Mouse (Mus musculus) ES-Bruce4 (cell line): Measurements from ENCODE around the gene Fndc3b. TPM values are rescaled to one million over a fixed set of nuclear protein-coding genes. Genes with fewer than 3 reads are reported as not detected.

ENCODE experiments used
- H3K27ac ChIP-seq: 2 replicates; pipeline ENCODE4 v1.5.1; 2012; ENCODE audit warnings: low read length, inconsistent platforms; ENCODE audit not compliant: insufficient read depth
- H3K27me3 ChIP-seq: 2 replicates; pipeline ENCODE4 v1.6.1; 2012; ENCODE audit warnings: mild to moderate bottlenecking, low read length, inconsistent platforms; ENCODE audit not compliant: control insufficient read depth, poor library complexity, insufficient read depth, severe bottlenecking
- H3K36me3 ChIP-seq: 2 replicates; pipeline ENCODE4 v1.6.1; 2012; ENCODE audit warnings: inconsistent platforms, mild to moderate bottlenecking, low read length, moderate library complexity; ENCODE audit not compliant: control insufficient read depth, poor library complexity, insufficient read depth, severe bottlenecking
- H3K4me1 ChIP-seq: one replicate; pipeline ENCODE4 v1.8.1; 2011; ENCODE audit warnings: low read length; ENCODE audit not compliant: control insufficient read depth, insufficient read depth
- H3K4me3 ChIP-seq: 2 replicates; pipeline ENCODE4 v1.5.1; 2011; ENCODE audit warnings: low read depth, mild to moderate bottlenecking, low read length
- H3K9ac ChIP-seq: 2 replicates; pipeline ENCODE4 v1.6.1; 2012; ENCODE audit warnings: low read depth, mild to moderate bottlenecking, inconsistent platforms; ENCODE audit not compliant: poor library complexity, severe bottlenecking
- H3K9me3 ChIP-seq: replicated peaks from 2 replicates; pipeline ENCODE4 v1.6.1; 2012; ENCODE audit warnings: mild to moderate bottlenecking, low read length, inconsistent platforms; ENCODE audit not compliant: control insufficient read depth, poor library complexity, insufficient read depth, severe bottlenecking
- CTCF ChIP-seq: IDR thresholded peaks from one replicate; pipeline ENCODE4 v1.8.1; 2011; ENCODE audit warnings: low read depth, low read length
- EP300 ChIP-seq: IDR thresholded peaks from 2 replicates; pipeline ENCODE4 v1.6.1; 2011; ENCODE audit warnings: low read depth, low read length; ENCODE audit not compliant: insufficient read depth
- POLR2A ChIP-seq: IDR thresholded peaks from one replicate; pipeline ENCODE4 v1.8.1; 2011; ENCODE audit warnings: low read length; ENCODE audit not compliant: insufficient read depth
- polyA plus RNA-seq: library from polyadenylated mRNA; stranded (reverse); fragments of >200 nt; gene quantifications from 2 replicates; pipeline ENCODE4 v1.2.4, GENCODE M21; 2011; ENCODE audit warnings: low read depth; ENCODE audit not compliant: missing spikeins, insufficient read depth, insufficient read length

Gene Fndc3b
- polyA plus RNA-seq, 1 experiment, result 36.7 TPM

DNA sequence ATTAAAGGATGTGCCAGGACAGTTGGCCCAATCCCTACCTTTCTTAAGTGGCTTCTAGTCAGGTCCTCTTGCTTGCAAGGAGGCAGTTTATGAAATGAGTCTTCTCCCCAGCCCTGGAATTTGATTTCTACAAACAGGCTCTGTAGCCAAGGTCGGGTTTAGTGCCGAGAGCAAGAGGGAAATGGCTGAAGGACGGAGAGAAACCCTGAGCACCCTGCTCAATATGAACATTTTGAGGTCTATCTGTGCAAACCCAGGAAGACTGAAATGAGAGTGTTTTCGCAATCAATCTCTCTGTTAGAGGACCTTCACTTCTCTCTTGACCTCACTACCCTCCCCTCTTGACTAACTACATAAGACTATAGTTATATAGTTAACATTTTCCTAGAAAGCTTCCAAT, 105.5 kb downstream of the Fndc3b start:
- no peak overlapping the region for H3K4me3 ChIP-seq
- no peak for TF ChIP-seq EP300
- TF ChIP-seq POLR2A, result no peak
- no peak for TF ChIP-seq CTCF
- H3K36me3 ChIP-seq, result no peaks in the 10 kb centered on the region
- H3K27ac ChIP-seq, result no peak overlapping the region
- no peaks in the 10 kb centered on the region for H3K4me1 ChIP-seq
- no peaks in the 10 kb centered on the region for H3K9me3 ChIP-seq
- no peak overlapping the region for H3K9ac ChIP-seq
- H3K27me3 ChIP-seq, result no peaks in the 10 kb centered on the region

GRCm38 (mm10) chr3:27605081-27605480, 106.0 kb downstream of the Fndc3b start:
- no peaks in the 10 kb centered on the region for H3K36me3 ChIP-seq
- H3K4me1 ChIP-seq, result no peaks in the 10 kb centered on the region
- H3K9me3 ChIP-seq, result no peaks in the 10 kb centered on the region
- no peak overlapping the region for H3K9ac ChIP-seq
- no peak overlapping the region for H3K27ac ChIP-seq
- TF ChIP-seq EP300, result no peak
- TF ChIP-seq POLR2A, result no peak
- TF ChIP-seq CTCF, result no peak
- no peak overlapping the region for H3K4me3 ChIP-seq
- no peaks in the 10 kb centered on the region for H3K27me3 ChIP-seq

DNA sequence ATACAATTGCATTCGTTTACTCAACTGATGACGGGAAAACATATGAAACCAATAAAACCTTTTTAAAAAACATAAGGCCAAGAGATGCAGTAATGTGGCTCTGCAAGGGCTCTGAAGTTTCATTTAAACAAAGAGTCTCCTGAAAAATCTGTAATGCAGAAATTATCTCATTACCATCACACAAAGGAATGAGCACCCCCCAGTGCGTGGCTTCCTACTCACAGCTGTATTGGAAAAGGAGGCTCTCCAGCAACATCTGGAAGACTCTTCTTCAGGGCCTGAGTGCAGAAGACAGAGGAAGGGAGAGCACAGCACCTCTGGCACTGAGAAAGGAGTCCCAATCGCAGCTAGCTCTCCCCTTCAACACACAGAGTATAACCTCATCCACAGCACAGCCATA, 106.5 kb downstream of the Fndc3b start:
- no peaks in the 10 kb centered on the region for H3K36me3 ChIP-seq
- no peak overlapping the region for H3K27ac ChIP-seq
- no peaks in the 10 kb centered on the region for H3K4me1 ChIP-seq
- TF ChIP-seq EP300 (no peak), POLR2A (no peak), CTCF (no peak)
- H3K4me3 ChIP-seq, result no peak overlapping the region
- H3K27me3 ChIP-seq, result no peaks in the 10 kb centered on the region
- no peaks in the 10 kb centered on the region for H3K9me3 ChIP-seq
- no peak overlapping the region for H3K9ac ChIP-seq

- no peaks in the 10 kb centered on the region for H3K27me3 ChIP-seq
- no peak overlapping the region for H3K4me3 ChIP-seq
- no peaks in the 10 kb centered on the region for H3K9me3 ChIP-seq
- H3K36me3 ChIP-seq, result no peaks in the 10 kb centered on the region
- no peak overlapping the region for H3K9ac ChIP-seq
- TF ChIP-seq EP300, result no peak
- no peak overlapping the region for H3K27ac ChIP-seq
- H3K4me1 ChIP-seq, result no peaks in the 10 kb centered on the region
These were observed 107.0 kb downstream of the Fndc3b start for GRCm38 (mm10) chr3:27603905-27604620.

DNA sequence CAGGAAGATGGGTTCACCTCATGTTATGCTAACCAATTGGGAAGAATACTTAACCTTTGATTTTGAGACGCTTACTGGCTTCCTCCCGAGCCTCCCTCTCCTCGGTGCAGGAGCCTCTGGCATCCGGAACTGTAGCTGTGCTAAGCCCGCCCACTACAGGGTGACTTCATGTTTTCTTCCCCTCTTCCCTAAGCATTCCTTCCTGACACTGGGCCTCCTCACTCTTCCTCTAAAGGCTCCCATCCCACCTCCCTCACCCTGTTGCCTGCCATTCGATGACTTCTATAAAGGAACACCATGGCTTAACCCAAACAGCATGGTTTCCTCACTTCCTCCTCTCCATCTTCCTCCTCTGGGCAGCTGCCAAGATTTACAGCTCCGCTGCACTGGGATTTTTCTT, 110.5 kb downstream of the Fndc3b start:
- H3K4me1 ChIP-seq, result peaks cover 8% of the 10 kb centered on the region
- no peak overlapping the region for H3K4me3 ChIP-seq
- H3K9ac ChIP-seq, result no peak overlapping the region
- H3K9me3 ChIP-seq, result no peaks in the 10 kb centered on the region
- no peak overlapping the region for H3K27ac ChIP-seq
- no peaks in the 10 kb centered on the region for H3K36me3 ChIP-seq
- H3K27me3 ChIP-seq, result no peaks in the 10 kb centered on the region
- TF ChIP-seq EP300 (no peak), POLR2A (no peak), CTCF (no peak)

GRCm38 (mm10) chr3:27600197-27600596, 110.9 kb downstream of the Fndc3b start:
- Histone ChIP-seq H3K36me3 (no peaks in the 10 kb centered on the region), H3K27me3 (no peaks in the 10 kb centered on the region), H3K4me3 (no peak overlapping the region), H3K27ac (no peak overlapping the region), H3K9ac (no peak overlapping the region), H3K9me3 (no peaks in the 10 kb centered on the region), H3K4me1 (peaks cover 8% of the 10 kb centered on the region)
- TF ChIP-seq POLR2A (no peak), EP300 (no peak)
